Mouse (Mus musculus) layer of hippocampus, adult 11-12 months (tissue): Measurements from ENCODE around the gene Dcaf5.
A peak's percentile ranks its signal among the peaks of the same experiment; 100 is the strongest.

Experiments used
- DNase-seq: peaks from one replicate; pipeline ENCODE4 v3.0.0; 2022; ENCODE audit warnings: low spot score

Gene Dcaf5

DNA sequence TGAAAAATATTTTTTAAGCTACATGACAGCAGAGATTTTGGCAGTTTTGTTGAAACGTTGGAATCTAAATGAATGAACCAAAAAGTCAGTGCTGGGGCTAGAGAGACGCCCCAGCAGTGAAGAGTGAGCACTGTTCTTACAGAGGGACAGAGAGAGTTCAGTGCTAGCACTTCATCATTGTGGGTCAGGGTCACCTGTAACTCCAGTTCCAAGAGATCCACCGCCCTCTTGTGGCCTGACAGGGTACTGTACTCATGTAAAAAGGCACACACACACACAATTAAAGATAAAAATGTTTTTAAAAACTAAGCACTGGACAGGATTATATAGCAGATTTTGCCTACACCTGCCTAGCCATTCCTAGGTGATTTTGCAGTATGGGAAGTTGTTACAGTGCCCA, 29.8 kb downstream of the Dcaf5 start:
- no peak for DNase-seq

DNA sequence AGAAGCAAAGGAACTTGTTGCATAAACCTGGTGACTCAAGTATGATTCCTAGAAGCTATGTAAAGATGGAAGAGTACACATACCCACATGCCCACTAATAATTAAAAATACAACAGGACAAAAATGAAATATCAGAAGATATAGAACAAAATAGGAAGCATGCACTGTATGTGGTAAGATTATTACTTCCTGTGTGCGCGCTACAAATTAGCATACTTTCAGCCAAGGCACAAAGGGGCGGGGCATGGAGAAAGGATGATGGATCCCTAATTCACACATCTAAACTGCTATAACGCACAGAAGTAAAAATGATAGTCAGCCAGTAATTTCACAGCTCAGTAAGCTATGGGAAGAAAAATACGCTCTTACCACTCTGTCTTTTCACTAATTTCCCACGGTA, 32.3 kb downstream of the Dcaf5 start:
- no peak for DNase-seq

DNA sequence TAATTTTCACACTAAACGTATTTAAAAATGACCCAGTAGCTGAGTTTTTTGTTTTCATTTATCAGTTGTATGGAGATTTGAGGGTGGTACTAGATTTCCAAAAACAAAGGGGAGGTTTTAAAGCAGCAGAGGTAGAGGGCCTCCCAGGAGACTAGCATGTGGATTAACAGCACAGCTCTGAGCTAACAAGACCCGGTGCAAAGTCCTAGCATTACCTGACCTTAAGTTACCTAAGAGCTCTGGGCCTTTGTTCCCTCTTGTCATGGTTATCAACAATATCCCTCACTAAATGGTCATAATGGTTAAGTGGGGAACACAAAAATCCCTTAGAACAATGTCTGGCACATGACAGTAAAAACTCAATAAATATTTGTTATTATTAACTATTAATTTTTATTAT, 37.3 kb downstream of the Dcaf5 start:
- no peak for DNase-seq

DNA sequence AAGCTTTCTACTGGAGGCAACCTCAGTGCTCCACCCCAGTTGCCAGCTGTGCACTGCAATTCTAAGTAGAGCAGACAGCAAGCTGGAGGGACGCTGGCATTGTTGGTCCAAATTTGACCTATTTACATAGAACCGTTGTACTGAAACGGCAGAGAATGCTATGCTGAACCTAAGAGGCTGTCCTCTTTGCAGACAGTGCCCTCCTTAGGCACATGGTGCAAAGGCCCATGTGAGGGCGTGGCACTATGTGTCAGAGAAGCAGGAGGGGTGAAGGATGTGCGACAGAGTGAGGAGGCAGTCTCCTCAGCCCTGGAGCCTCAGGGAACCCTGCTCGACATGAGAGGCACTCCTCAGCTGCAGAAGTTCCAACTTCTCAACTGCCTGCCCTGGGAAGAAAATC, 40.0 kb downstream of the Dcaf5 start:
- no peak for DNase-seq

DNA sequence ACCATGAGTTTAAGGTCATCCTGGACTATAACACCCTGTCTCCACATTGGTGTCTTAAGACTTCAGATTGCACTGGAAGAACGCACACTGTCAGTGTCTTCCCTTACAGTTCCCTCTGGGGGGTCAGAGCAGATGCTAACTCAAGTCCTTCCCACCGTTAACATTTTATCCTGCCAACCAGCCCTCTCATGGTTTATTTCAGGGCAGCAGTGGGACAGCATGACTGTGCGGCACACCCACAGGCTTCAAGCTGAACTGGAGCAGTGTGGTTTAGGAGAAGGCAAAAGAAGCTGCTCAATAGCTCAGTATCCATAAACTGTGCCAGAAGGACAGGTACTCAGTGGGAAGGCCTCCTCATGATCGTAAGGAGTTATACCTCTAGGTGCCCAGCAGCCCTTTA, 41.1 kb downstream of the Dcaf5 start:
- no peak for DNase-seq

DNA sequence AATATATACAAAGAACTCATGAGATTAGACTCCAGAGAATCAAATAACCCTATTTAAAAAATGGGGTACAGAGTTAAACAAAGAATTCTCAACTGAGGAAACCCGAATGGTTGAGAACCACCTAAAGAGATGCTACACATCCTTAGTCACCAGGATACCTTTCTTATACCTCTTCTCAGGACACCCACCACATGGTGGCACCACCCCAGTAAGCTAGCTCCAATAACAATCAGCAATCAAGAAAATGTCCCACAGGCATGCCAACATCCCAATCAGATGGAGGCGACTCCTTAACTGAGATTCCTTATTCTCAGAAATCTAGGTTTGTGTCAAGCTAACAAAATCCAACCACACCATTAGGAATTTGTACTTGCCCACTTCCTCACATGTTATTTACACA, 42.4 kb downstream of the Dcaf5 start:
- DNase-seq = no peak

DNA sequence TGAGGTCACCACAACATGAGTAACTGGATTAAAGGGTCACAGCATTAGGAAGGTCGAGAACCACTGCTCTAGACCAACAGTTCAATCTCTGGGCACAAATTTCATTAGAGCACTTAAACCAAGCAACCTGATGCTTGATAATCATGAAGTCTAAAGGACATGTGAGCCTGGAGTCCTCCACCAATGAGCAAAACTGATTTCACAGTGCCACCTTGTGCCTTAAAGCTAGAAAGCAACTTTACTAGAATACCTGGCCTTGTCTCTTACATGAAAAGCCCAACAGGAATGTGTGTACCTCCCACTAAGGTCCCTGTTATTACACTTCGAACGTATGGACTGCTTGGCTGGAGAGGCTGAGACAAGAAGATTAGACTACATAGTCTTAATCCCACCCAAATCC, 47.0 kb downstream of the Dcaf5 start:
- DNase-seq = peak; percentile 41

DNA sequence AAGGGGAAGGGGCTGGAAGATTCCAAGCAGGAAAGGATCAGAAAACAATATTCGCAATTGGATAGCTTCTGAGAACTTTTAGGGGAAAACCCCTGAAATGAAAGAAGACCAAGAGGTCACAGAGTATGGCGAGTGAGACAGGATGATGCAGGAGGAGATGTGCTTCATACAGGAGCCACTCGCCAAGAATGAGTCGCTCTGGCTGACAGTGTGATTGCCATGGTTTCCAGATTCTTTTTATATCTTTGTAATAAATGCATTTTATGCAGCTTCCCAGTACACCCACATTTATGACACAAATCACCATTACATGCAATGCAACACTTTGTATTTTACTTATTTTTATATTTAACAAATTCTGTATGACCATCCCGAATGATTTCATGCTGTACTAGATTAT, 49.1 kb downstream of the Dcaf5 start:
- DNase-seq = no peak

DNA sequence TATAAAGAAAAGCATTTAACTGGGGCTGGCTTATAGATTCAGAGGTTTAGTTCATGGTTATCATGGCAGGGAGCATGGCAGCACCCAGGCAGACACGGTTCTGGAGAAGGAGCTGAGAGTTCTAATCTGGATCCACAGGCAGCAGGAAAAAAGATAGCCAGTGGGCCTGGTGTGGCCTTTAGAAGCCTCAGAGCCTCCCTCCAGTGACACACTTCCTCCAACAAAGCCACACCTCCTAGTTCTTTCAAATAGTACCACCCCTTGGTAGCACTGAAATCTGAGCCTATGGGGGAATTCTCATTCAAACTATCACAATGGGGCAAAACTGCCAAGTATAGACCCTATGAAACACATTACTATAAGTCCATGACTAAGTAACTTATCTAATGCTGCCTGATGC, 51.0 kb downstream of the Dcaf5 start:
- no peak for DNase-seq

DNA sequence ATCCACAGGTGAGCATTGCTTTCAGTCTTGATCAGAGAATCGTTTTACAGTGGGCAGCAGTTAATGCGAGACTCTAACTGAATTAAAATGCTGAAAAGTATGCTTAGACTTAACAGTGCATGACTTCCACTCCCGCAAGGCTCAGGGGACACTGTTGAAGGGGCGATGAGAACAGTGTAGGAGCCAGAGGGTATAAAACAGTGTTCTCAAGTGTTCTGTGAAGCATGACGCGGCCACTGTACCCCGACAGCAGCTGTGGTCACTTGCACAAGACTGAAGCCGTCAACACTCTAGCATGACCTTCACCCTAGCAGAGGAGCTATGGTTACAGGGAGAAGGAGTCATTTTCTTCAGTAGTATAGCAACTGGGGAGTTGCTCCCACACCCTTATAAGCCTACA, 52.9 kb downstream of the Dcaf5 start:
- DNase-seq = no peak

DNA sequence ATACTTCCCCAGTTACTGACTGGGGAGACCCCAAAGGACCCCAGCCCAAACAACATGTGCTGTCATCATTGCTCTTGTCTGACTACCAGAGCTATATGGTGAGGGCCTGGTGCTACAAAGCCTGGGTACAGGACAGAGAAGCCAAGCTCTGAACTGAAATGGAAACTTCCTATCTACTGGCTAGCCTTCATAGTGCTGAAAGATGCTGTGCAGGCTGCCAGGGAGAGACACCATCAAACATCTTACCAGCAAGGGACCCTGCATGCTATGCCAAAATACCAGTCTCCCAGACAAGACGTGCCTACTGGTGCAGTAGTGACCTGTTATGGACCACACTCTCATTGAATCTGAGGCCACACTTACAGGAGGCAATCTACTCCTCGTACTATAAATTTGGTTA, 53.6 kb downstream of the Dcaf5 start:
- DNase-seq = no peak

DNA sequence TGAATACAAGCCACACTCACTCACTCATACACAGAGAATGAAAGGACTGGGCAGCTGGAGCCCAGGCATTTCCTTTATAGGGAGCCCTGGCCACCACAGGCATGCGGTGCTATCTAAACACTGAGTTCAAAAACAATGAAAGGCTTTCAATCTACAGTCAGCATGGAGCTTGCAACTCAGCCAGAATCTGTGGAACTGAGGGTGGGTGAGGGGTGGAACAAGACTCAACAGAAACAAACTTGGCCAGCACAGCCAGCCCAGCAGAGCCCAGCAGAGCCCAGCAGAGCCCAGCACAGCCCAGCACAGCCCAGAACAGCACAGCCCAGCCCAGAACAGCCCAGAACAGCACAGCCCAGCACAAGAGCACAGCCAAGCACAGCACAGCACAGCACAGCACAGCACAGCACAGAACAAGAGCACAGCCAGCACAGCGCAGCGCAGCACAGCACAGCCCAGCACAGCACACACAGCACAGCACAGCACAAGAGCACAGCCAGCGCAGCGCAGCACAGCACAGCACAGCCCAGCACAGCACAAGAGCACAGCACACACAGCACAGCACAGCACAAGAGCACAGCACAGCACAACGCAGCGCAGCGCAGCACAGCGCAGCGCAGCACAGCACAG, 56.5 kb downstream of the Dcaf5 start:
- peak; percentile 52 for DNase-seq

DNA sequence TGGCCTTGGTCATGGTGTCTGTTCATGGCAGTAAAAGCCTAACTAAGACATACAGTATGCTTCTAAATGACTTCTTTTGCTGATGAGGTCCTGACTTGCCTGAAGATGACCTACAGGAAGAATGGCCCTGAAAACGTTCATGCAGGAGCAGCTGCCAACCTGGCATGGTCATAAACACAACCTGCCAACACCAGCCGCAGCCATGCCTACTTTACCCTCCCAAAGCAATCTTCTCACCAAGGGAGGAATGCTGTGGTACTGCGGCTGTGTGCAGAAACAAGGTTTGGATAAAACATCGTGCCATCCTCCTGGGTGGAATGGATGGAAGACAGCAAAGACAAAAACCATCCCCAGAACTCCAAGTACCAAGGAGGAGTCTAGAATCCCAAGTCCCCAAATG, 57.0 kb downstream of the Dcaf5 start:
- no peak for DNase-seq

DNA sequence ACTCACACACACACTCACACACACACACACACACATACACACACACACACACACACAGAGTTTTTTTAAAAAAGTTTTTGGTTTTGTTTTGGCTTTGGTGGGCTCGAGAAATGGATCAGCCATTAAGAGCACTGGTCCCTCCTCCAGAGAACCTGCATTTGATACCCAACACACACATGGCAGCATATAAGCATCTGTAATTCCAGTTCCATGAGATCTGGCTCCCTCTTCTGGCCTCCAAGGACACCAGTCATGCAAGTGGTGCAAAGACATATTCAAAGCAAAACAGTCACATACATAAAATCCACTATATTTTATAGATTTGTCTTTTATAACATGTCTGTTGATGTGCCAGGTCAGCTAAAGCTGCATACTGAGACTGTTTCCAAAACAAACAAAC, 58.8 kb downstream of the Dcaf5 start:
- DNase-seq = no peak

DNA sequence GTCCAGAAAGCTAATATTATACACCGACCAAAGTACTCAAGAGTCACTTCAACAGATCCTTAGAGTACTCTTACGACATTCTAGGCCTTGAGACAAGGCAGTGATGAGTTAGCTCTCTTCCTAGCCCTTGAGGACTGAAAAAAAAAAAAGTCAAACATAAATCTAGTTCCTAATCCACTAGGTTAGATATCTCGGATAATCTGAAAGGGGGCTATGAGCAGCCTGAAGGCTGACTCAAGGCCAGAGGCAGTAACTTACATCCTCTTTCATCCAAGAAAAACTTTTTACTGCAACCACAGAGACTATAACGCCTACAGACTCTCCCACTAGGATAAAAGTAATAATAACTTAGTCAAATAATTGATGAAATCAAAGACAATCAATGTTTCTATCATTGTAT, 60.7 kb downstream of the Dcaf5 start:
- DNase-seq = no peak

DNA sequence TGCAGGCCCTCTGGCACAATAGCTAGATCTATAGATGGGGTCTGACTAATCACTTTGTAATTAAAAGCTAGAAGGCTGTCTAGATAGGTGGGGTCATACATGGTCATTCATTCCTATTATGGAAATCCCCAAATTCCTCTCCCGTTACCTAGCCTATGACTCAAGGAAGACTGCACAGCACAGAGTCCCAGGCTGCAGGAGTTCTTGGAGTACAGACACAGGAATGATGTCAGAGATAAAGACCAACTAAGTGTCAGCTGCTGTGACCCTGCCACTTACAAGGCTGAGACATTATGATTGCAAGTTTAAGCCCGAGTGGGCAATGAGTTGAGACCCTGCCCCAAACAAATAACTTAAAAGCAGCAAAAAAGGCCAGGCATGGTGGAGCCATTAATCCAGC, 61.7 kb downstream of the Dcaf5 start:
- no peak for DNase-seq

DNA sequence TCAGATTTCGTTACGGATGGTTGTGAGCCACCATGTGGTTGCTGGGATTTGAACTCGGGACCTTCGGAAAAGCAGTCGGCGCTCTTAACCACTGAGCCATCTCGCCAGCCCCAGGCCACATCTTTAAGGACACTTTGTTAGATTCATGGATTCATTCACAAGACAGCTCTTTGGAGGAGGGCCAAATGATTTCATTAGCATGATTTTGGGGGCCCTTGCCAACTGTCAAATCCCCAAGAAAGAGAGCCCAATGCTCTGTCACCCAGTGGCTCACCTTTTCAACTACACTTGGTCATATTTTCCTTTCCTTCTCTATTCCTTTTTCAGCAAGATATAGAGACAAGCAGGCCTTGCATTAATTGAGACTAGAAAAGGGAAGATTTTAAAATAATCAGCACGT, 63.5 kb downstream of the Dcaf5 start:
- DNase-seq = no peak

DNA sequence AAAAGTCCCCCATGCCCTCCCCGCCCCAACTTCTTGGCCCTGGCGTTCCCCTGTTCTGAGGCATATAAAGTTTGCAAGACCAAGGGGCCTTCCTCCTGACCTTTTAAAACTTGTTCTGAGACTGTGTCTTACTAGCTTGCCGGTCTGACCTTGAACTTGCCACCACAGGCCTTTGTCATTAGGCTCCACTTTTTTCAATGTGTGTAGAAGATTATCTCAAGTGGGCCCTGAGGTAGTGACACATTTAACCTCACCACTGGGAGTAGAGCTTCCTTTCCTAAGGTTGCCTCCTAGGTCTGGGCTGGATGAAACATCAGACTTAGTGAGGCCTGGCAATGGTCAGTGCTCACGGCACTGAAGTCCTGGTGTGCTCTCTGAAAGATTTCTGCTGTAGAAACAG, 69.2 kb downstream of the Dcaf5 start:
- DNase-seq = no peak

DNA sequence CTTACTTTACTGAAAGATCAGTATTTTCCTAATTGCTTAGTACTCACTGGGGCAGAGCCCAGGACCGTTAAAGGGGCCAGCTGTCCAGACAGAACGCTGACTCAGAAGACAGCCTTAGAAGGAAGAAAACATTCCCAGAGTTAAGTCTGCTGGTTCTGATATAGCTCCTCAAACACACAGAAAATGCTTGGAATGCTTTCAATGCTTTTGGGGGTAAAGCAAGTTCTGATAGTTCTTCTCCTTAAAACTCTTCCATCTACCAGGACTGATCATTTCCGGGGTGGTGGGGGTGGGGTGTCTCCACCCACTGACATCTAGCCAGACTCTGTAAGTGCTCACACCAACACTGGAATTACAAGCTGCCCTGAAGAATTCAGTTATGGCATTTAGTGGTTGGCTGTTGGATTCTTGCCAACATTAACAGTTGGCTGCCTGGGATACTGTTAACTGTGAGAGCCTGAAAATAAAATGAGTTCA, 70.4 kb downstream of the Dcaf5 start:
- DNase-seq = peak; percentile 54

DNA sequence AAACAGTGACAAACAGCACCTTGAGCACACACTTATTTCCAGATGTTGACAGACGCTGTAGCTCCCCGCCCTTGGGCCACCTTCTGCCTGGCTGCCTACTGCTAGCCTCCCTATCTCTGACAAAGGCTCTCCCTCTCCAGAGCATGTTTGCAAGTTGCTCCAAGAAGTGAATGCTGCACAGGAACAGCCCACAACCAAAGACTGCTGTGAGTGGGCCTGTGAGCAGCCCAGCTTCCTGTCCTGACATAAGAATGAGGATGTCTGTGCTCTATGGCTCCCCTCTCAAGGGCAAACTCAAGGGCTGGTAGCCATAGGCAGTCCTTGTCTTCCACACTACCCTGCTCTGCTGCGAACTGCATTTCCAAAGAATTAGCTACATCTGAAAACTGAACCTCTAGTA, 71.1 kb downstream of the Dcaf5 start:
- DNase-seq = no peak

DNA sequence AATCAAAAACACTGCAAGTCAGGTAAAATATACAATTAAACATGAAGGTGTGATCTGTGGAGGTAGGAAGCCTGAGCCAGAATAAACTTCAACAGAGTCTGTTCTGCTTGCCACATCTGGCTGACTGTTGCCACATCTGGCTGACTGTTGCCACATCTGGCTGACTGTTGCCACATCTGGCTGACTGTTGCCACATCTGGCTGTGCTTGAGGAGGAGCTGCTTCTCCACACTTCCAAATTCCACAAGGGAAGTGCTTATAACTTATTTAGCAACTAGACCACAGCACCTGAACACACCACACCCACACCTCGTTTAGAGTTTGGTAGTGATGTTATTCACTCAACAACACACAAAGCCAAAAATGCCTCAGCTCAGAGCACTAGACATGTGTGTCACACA, 74.7 kb downstream of the Dcaf5 start:
- no peak for DNase-seq

DNA sequence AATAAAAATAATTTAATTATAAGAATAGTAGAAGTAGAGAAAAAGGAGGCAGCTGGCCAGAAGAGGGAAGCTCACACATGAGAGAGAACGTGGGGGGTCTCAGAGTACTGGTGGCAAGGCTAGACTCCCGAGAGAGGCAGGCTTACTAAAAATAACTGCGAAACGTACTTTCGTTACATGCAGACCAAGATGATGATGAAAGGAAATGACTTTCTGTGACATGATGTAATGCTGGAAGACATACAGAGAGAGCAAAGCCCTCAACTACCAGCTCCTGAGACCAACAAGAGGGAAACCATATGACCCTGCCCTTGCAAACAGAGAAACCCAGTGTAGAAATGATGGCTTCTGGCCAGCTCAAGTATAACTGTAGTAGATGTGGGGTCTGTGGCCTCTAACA, 76.1 kb downstream of the Dcaf5 start:
- DNase-seq = no peak

DNA sequence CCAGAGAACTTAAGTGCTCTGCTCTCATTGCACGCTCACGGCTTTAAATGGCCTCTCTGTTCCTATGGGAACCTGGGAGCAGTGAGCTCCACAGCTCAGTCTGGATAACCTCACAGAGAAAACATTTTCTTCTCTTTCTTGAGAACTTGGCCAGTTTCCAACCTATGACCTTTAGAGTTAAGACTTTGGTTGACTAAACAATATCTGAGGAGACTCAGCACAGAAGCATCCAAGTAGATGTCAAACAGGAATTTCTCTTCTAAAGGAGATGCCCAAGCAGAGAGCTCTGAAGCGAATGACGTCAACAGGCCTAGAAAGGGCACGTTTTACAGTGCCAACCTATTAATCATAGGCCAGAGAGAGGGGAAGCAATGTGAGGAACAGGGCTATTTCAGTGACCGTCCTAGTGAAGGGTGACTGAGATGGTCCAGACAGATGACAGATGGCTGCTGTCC, 91.6 kb downstream of the Dcaf5 start:
- DNase-seq = no peak

DNA sequence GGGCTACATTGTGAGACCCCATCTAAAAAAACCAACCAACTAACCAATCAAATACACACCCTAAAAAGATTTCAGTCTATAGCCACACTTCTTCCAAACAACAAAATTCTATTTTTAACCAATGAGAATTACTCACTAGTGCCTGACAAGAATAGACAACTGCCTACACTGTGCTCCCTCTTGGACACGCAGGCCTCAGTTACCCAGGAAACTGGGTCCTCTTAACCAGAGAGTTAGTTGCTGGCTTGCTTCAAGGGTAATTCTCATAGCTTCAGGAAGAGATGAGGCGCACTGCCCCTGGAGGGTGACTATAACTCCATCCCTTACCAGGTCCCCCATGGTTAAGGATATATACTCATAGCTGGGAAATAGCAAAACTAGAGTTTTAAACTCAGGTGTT, 95.5 kb downstream of the Dcaf5 start:
- peak; percentile 23 for DNase-seq

DNA sequence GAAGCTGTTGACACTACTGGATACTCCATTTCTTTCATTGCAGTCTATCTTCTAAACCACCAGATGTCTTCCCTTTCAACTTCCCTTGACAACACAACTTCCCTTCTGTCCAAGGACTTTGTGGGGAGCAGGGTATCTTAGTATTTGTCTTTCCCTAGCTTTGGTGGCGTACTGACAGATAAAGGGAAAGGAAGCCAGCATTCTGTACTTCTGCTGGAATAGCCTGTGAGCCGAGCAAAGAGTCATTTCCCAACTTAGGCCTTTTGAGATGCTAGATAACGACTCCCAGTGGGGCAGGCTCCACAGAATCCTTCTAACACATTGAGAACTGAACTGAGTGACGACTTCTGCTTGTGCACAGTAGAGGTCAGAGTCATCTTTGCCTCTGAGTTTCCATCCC, 102.2 kb downstream of the Dcaf5 start:
- no peak for DNase-seq
